Mouse (Mus musculus) urinary bladder, postnatal 4 days (tissue): ENCODE results near the gene Pcsk7.

Experiments
- DNase-seq, 2 experiments: peaks; one replicate each; pipeline ENCODE4 v3.0.0; 2021 to 2022; ENCODE audit warnings: low spot score in 2 of 2

Pcsk7 gene

GRCm38 (mm10) chr9:45938952-45939637, 32.8 kb downstream of the Pcsk7 start:
- DNase-seq, result no peak

- no peak for DNase-seq
These were observed 33.5 kb downstream of the Pcsk7 start for GRCm38 (mm10) chr9:45939794-45940193.

GRCm38 (mm10) chr9:45941329-45941888, 35.1 kb downstream of the Pcsk7 start:
- DNase-seq, result no peak

- no peak for DNase-seq
These were observed 36.2 kb downstream of the Pcsk7 start for GRCm38 (mm10) chr9:45942464-45942863.

GRCm38 (mm10) chr9:45942916-45943315, 36.6 kb downstream of the Pcsk7 start:
- no peak for DNase-seq

- no peak for DNase-seq
These were observed 37.6 kb downstream of the Pcsk7 start for GRCm38 (mm10) chr9:45943628-45944505.

GRCm38 (mm10) chr9:45944506-45945400, 38.5 kb downstream of the Pcsk7 start:
- DNase-seq, result no peak

- DNase-seq, result no peak
These were observed 39.4 kb downstream of the Pcsk7 start for GRCm38 (mm10) chr9:45945721-45946120.

- DNase-seq, result no peak
These were observed 40.0 kb downstream of the Pcsk7 start for GRCm38 (mm10) chr9:45946182-45946871.

- DNase-seq, result no peak
These were observed 40.5 kb downstream of the Pcsk7 start for GRCm38 (mm10) chr9:45946872-45947183.

- DNase-seq, result no peak
These were observed 45.8 kb downstream of the Pcsk7 start for GRCm38 (mm10) chr9:45952057-45952456.

- no peak for DNase-seq
These were observed 46.6 kb downstream of the Pcsk7 start for GRCm38 (mm10) chr9:45952890-45953289.

GRCm38 (mm10) chr9:45953511-45954293, 47.4 kb downstream of the Pcsk7 start:
- DNase-seq, result no peak

GRCm38 (mm10) chr9:45954294-45955106, 48.2 kb downstream of the Pcsk7 start:
- DNase-seq, result peak in 1 of 2 experiments; percentile 49

GRCm38 (mm10) chr9:45955107-45955963, 49.0 kb downstream of the Pcsk7 start, which contains the start of gene Sidt2:
Sidt2 (minus strand) TSS chr9:45955258.
- DNase-seq, result peak; percentile 81 to 85

GRCm38 (mm10) chr9:45958023-45958670, 51.9 kb downstream of the Pcsk7 start:
- no peak for DNase-seq

GRCm38 (mm10) chr9:45958851-45959250, 52.6 kb downstream of the Pcsk7 start:
- no peak for DNase-seq

GRCm38 (mm10) chr9:45959661-45960060, 53.4 kb downstream of the Pcsk7 start:
- DNase-seq, result no peak
